Mouse (Mus musculus): ENCODE results near the gene Mad2l2.

Gene Mad2l2

DNA sequence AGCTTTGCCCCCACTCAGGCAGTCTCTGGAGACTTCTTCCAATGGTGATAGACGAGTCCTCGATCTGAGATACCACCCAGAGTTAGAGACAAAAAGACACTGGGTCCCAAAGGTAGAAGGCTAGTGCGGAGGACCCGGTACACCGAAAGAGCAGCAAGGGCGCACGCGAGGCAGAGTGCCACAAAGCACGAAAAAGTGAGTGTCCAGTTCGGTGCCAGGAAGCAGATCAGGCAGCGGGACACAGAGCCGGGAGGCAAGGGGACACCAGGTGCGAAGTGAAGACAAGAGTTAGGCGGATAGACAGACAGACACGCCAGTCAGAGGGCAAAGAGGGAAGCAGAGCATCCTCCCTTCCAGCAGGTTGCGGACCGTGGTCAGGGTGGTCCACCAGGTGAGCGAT is at the start of gene Mad2l2:
Mad2l2 (plus strand) TSS at position 252 of the 400 bp plus-strand sequence.
- DNase-seq (ENCODE audit: low read depth in 1 of 2, low spot score in 2 of 2), result no peak

DNA sequence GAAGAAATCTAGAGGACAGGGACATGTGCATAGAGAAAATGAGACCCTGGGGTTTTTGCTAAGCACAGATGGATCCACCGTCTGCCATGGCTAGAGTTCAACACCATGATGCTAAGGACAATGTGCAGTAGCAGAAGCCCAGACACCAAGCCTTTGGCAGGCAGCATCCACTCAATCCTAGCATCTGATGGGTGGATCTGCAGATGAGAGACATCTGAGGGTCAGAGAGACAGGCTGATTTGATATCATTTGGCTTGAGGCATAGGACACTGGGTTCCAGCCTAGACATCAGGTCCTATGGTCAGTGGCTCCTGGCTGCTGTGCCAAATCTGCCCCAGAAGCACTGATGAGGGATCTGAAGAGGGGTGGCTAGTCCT is 49.6 kb upstream of the Mad2l2 start:
- DNase-seq (ENCODE audit: low read depth in 1 of 2, low spot score in 2 of 2), result no peak

DNA sequence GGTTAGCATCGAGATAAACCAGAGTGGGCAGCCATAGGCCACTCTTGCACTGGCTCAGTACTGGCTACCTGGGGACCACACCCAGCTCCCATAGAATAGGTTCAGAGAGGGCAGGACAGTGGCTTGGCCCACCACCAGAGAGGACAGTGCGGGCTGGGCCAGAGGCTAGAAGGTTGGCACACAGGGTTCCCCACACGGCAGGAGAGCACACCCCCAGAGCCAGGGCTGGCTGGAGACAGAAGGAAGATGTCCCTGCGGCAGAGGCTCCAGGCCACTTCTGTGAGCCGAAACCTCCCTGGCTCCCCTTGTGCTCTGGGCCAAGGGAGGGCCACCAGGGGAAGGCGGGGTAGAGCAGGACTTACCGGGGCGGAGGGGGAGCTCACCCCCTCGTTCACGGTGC is 49.0 kb upstream of the Mad2l2 start:
- DNase-seq (ENCODE audit: low read depth in 1 of 2, low spot score in 2 of 2), result no peak

DNA sequence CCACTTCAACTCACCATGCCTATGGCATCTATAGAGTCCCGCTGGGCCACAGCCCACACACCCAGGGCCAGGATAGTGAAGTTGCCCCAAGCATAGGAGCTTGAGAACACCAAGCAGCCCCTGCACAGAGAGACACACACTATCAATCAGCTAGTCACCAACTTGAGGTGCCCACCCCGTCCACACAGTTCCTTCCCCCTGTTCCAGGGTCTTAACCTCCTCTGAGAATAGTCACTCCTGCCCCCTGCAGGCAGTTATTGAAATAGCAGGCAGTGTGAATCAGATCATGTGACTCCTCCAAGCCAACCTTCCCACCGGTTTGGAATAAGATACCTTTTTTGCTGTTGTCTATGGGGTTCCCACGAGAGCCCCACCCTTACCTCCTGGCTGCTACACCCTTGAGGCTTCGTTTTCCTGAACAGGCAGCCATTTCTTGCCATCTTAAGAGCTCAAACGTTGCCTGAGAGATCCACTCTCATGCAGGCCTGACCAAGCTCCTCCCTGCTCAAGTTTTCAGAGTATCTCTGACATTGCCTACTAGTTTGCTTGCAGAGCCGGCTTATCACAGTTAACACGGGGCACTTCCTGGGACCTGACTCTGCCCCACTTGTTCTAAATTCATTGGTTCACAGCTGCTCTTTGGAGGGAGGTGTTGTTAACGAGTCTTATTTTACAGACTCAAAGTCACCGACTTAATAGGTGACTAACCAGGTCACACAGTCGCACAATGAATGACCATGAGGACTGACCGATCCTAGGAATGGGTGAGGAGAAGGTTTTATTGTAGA is 47.7 kb upstream of the Mad2l2 start:
- DNase-seq (ENCODE audit: low read depth in 1 of 2, low spot score in 2 of 2), result peak in 1 of 2 experiments; percentile 34

DNA sequence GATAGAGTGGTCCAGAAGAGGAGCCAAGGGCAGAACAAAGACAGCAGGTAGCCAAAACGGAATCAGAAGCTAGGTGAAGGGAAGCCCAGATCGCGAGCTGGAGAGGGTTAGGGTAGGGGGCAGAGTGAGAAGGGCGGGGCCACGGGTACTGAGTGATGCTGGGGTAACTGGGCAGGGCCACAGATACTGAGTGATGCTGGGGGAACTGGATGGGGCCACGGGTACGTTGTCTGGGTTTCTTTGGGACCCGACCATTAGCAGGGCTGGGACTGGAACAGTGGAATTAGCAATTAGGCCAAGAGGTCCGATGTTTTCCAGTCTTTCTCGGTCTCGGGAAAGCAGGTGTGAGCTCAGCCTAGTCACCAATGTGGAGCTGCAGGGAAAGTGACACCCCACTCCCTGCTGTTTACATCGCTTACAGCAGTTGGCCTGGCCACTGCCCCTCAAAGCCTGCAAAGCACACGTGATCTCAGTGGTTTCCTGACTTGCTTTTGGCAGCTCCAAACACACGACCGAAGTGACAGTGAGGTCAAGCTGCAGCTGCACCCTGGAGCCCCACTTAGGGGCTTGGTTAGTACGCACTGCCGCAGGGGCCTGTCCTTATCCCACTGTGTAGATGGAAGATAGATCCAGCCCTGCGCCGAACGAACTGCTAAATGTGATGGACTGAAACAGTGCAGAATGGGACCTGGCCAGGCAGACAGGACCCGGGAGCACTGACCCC is 46.8 kb upstream of the Mad2l2 start:
- DNase-seq (ENCODE audit: low read depth in 1 of 2, low spot score in 2 of 2), result no peak

DNA sequence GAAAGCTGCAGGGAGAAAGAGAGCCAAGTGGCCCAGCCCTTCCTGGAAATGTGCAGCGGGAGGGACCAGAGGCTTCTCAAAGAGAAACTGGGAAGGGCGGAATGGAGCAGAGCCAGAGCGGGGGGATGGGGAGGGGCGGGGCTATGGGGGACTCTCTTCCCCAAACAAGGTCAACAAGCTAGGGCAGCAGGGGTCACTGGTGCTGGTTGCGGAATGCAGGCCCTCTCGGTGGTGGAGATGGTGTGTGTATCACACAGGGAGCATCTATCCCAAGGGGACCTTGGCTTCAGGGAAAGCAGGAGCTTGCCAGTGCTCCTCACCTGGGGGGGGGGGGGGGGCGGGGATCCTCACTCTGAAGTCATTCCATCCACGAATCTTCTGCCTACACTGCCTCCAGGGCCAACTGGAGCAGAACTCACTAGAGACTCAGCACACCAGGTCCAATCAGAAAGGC is 45.9 kb upstream of the Mad2l2 start:
- DNase-seq (ENCODE audit: low read depth in 1 of 2, low spot score in 2 of 2), result no peak

DNA sequence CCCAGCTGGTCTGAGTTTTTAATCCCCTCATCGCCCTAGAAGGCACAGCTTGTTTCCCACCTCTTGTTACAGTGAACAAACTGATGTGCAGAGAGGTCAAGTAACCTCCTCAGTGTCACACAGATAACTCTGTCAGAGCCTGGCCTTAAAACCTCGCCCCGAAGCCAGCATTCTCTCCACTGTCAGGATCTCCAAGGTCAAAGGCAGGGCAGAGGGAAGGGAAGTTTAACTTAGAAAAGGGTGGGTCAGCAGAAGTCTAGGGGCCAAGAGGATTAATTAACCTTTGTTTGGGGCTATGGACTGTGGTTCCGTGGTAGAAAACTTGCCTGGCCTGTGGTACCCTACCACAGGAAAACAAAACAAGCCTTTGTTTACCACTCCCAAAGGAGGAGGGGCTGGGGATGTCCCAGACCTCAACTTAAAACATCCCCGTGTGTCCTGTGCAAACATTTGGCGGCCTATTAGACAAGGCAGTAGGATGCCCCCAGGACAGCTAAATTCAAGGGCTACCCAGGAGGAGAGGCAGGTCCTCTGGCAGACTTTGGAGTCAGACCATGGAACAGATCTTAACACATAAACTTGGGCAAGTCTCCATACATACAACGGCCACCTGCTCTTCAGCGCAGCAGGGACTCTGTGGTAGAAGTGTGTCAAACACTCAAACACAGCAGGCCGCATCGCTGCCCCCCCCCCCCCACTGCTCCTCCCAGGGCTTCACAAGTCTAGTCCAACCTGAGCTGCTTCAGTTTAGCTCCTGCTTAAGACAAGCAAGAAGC is 44.9 kb upstream of the Mad2l2 start:
- DNase-seq (ENCODE audit: low read depth in 1 of 2, low spot score in 2 of 2), result no peak

DNA sequence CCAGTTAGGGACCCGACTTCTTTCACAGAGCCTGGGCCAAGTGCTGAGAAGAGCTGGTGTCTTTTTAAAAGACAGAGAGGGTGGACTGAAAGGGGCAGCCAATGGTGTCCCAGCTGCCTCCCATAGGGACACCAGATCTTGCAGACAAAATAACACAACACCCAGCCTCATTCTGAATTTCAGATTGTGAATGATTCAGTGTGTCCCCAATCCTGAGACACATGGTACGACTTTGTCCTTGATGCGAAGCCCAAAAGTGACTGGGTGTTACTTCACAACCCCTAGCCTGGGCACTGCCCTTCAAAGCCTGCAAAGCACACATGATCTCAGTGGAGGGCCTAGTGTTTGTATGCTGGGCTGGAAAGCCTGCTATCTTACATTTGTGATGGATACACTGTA is 44.3 kb upstream of the Mad2l2 start:
- DNase-seq (ENCODE audit: low read depth in 1 of 2, low spot score in 2 of 2), result no peak

DNA sequence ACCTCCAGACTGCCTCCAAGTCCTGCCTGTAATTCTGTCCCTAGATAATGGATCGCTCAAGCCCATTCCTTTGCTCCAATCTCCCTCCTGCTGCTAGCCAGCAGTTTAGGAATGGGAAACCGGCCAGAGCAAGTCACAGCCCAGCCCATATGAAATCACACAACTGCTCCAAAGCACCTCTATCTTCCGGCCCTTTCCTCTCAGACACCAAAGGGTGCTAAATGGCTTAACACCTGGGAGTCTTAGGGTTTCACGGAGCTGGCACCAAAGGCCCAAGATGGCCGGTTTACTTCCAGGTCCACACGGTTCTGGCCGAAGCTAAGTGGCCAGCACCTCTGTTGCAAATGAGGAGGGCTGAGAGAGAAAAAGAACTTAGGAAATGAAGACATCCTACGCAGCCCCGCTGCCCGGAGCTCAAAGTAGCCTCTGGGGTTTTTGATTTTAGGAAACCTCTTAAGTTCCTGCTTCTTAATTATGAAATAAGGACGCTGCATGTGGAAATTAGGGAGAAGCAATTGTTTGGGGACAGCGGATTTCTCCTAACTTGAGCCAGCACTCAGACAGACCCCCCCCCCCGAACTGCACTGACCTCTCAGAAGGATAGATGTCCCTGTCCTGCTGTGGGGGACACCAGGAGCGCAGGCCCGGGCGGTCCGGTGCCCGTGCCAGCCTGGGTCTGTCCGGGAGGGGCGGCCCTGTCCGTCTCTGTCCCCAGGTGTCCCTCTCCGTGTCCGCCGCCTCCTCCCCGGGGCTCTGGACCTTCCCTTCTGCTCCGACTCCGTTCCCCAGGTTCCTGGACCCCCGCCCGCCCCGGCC is 42.9 kb upstream of the Mad2l2 start:
- DNase-seq (ENCODE audit: low read depth in 1 of 2, low spot score in 2 of 2), result no peak

DNA sequence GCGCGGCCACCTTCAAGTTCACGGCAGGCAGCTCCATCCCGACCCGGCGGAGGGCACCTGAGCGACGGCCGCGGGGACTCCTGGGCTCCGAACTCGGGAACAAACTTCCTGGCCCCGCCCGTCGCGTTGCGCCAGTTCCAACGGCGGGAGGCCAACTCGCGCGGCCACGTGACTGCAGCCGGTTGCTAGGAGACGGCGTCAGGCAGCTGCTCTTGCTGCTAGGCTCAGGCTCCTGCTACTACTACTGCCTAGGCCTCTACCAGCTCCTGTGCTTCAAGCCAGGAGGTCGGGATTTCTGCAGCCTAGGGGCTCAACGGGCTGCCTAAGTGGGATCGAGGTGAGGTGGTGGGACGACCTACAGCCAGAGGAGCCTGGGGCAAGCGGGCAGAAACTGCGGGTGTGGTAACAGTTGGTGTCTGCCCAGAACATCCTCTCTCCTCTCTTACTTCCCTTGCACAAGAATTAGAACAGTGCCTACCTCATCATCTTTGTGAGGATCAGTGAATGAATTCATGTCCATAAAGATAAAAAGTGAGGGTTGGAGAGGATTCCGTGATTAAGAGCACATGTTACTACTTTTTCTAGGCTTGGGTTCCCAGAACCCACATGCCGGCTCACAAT is 42.2 kb upstream of the Mad2l2 start, which contains the start of gene Agtrap:
Agtrap (minus strand) TSS at position 125 of the 621 bp plus-strand sequence.
- DNase-seq (ENCODE audit: low read depth in 1 of 2, low spot score in 2 of 2), result peak; percentile 72 to 83

DNA sequence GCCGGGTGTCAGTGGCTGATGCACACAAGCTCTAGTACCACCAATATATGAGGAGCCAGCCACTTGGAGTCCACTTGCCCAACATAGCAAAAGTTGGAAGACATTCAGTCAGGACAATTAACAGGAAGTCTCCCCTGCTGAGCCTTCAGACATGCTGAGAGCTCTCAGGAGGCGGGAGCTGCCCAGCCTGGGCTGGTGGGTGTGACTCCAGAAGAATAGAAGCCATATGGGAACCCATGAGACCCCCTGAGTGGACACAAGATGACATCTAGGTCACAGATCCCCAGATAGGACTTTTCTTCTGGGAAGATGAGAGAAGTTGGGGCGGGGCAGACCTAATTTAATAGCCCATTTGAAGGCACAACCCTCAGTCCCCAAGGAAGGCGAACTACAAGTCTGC is 41.0 kb upstream of the Mad2l2 start:
- no peak for DNase-seq (ENCODE audit: low read depth in 1 of 2, low spot score in 2 of 2)

DNA sequence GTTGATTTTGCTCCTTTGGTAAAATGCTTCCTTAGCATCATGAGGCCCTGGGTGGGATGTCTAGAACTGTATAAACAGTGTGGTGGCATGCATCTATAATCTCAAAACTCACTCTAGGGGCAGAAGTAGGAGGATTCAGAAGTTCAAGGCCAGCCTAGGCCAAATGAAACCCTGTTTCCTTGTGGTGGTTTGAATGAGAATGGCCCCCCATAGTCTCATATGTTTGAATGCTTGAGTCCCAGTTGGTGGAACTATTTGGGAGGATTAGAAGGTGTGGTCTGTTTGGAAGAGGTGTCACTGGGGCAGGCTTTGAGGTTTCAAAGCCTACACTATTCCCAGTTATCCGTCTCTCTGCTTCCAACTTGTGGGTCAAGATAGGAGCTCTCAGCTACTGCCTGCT is 39.0 kb upstream of the Mad2l2 start:
- no peak for DNase-seq (ENCODE audit: low read depth in 1 of 2, low spot score in 2 of 2)

DNA sequence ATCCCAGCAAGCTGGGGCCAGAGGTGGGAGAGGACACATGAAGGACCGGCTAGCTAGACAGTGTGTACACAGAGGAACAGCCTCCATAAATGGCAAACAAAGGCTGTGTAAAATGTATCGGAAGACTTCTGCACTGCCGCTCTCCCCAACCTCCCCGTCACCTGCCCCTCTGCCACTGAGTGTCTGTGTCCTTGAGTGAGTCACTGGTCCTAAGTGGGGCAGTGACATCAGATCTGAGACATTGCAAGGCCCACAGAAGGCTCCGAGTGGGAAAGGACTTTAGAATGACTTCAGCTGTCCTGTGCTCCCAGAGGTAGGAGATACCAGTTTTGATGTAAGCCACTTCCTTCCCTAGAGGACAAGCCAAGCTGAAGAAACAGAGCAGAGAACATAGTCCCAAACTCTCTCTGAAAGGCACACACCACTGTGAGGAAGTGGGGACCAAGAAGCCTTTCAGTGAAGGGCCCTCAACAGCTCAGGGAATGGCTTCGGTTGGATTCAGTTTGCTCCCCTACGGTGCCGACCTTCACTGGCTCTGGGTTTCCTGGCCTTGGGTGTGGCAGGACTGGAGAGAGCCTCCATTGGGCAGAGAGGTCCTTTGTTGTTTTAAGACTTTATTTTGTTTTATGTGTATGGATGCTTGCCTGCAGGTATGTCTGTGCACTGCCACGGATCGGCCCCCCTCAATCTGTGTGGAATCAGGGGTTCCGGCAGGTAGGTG is 37.5 kb upstream of the Mad2l2 start:
- DNase-seq (ENCODE audit: low read depth in 1 of 2, low spot score in 2 of 2), result no peak

DNA sequence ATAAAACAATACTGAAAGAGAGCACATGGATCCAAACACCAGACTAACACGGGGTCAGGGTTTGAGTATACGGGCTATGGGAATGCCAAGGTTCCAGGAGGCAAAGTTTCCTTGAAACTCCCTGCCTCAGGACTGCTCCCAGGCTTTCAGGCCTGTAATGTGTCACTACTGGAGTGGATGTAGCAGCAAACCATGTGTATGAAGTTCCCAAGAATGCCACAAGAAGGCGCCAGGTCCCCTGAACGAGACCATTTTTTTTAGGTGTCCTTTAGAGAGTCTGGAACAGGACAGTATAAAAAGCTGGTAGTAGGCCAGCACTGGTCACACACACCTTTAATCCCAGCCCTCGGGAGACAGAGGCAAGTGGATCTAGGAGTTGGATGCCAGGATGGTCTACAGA is 36.0 kb upstream of the Mad2l2 start:
- DNase-seq (ENCODE audit: low read depth in 1 of 2, low spot score in 2 of 2), result no peak

DNA sequence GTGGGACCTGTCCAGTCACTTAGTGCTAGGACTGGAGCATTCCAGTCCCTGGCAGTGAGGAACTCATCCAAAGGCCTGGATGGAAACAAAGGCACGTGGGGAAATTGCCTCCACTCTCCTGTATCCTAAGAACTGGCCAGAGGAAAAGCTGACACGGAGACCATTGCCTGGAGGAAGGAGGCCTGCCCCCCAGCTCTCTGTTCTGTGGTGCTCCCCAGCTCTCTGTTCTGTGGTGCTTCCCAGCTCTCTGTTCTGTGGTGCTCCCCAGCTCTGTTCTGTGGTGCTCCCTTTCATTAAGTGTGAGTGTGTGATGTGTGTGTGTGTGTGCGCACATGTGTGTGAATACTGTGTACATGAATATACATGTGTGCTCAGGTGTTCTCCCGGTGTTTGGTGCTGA is 35.1 kb upstream of the Mad2l2 start:
- no peak for DNase-seq (ENCODE audit: low read depth in 1 of 2, low spot score in 2 of 2)

DNA sequence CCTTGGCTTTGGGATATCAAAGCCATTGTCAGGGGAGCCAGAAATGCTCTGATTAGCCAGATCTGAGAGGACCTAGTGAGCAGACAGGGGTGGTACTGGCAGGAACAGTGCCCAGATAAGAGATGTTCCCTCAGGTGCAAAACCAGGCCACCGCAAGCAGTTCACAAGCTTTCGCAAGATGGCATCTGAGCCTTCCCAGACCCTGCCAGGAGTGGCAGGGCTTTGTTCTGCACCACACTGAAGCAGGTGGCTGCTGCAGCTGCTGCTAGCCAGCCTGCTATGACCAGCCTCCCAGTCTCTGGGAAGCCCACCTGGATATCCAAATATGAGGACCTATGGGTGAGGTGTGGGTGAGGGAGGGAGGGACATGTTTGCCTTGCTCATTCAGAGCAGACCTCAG is 32.2 kb upstream of the Mad2l2 start:
- DNase-seq (ENCODE audit: low read depth in 1 of 2, low spot score in 2 of 2), result no peak

DNA sequence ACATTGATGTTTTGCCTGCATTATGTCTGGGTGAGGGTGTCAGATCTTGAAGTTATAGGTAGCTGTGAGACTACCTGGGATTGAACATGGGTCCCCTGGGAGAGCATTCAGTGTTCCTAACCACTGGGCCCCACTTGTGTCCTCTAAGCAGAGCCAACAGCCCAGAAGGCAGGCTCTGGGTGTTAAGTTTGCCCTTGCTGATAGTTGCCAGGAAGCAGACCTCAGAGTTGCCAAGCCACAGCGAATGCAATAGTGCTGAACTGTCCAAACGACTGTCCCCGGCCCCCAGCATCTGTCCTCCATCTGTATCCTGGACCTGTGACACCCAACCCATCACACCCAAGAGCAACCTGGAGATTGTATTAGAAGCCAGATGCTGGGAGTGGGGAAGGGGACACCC is 31.5 kb upstream of the Mad2l2 start:
- DNase-seq (ENCODE audit: low read depth in 1 of 2, low spot score in 2 of 2), result no peak

DNA sequence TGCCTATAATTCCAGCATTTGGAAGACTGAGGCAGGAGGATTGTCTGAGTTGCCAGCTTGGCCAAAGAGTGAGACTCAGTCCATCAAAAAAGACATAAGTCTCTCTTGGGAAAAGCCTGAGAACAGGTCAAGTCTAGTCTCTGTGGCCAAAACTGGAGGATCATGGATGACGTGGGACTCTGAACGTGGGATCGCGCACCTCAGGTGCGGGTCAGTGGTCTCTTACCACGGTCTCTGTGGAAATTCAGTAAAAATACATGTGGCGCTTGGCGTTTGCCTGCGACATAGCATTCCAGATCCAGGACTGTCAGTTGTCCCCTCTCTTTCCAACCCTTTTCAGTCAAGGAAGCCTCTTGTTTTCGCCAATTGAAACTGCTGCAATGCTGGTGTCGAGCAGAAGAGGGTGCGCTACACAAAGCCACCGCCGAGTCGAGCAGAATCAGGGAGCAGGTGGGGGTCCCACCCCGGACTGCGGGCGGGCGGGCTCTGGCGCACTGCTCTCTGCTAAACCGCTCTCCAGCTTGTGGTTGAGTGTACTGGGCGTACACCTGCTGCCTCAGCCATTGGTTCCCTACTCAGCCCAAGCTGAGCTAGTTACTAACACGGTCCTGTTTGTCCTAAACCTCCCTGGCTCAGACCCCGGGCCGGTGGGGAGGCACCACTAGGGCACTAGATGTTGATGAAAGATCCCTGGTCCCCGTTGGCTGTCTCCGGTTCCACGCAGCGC is 28.2 kb upstream of the Mad2l2 start:
- DNase-seq (ENCODE audit: low read depth in 1 of 2, low spot score in 2 of 2), result no peak

DNA sequence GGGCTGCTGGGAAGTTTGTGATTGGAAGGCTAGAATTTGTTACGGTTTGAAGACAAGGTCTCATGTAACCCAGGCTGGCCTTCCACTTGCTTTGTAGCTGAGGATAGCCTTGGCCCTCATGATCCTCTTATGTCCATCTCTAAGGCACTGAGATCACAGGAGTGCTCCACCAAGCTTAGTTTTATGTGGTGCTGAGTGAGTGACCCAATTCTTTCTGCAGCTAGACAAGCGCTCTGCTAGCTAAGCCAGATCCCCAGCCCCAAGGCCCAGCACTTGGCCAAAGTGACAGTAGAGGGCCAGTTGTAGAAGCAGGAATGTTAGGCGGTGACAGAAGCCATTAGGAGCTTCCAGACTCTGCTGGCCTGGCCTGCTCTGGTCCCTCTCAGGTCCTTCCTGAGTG is 26.0 kb upstream of the Mad2l2 start:
- no peak for DNase-seq (ENCODE audit: low read depth in 1 of 2, low spot score in 2 of 2)

Data from monocyte, adult 2 months (primary cell).